Mouse (Mus musculus): Measurements from ENCODE around the gene Il10ra. TPM values are rescaled to one million over a fixed set of nuclear protein-coding genes. Genes with fewer than 3 reads are reported as not detected.

Gene Il10ra
- total RNA-seq, 2 experiments from 2014 or later = 2.6 to 2.7 TPM

DNA sequence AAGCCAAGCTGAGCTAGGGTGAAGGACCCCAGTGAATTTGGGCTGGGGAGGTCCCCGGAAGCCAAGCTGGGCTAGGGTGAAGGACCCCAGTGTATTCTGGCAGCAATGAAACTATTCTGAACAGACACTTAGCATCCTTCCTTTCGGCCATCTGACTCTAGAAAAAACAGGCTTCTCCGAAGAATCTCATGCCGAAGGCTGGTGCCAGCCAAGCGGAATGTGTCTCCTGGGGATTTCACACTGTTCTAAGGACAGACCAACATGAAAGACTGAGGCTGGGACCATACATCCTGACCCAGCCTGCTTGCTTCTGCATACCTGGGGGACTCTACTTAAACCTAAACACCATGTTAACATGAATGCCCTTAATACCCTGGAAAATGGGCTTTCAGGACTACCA lies 7.1 kb downstream of the Il10ra start:
- DNase-seq (ENCODE audit: extremely low spot score in 1 of 2, low spot score in 1 of 2) = no peak

DNA sequence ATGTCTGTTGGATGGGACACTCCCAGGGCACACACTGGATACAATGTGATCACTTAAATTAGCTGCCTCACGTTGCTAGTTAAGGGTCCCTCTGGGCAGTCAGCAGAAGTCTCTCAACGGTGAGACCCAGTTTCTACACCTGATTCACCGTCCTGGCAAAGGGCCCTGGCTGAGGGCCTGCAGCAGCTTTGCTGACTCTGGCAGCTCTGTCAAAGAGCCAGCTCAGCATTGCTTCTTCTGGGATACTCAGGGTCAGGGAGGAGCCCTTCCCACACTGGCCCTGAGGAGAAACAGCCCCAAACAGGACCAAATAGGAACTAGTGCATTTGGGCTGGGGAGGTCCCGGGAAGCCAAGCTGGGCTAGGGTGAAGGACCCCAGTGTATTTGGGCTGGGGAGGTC lies 7.5 kb downstream of the Il10ra start:
- DNase-seq (ENCODE audit: extremely low spot score in 1 of 2, low spot score in 1 of 2) = no peak

DNA sequence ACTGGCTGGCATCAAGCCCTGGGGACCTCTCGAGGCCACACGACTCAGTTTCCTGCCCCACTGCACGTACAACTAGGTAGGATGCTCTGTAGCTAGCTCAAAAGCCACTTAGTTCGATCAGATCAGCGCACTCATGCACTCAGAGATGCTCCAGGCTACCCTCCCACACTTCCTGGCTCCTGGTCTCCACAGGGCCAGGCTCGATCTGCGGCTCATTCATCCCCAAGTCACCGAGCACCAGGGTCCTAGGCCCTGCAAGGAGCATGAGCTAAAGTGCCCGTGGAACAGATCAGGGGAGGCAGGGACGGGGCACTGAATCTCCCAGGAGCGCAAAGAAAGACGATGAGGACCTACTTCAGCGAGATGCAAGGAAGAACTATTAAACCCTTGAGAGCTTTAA lies 9.9 kb downstream of the Il10ra start:
- no peak for DNase-seq (ENCODE audit: extremely low spot score in 1 of 2, low spot score in 1 of 2)

DNA sequence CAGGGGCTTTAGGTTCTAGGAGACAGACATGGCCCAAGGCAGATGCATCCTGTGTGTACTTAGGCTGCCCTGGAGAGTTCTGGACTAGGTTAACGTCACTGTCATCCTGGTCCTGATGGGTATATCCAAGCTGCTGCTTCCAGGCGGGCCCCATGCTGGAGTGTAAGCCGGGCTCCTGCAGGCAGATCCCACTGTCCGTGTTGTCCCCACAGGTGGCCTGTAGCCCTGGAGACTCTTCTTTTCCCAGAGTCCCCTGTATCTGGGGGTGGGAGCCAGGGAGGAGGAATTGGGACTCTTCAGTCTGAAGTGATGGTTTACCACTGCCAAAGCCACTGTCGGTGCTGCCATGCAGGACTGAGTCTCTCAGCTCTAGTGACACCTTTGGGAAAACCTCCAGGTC lies 13.0 kb downstream of the Il10ra start:
- DNase-seq (ENCODE audit: extremely low spot score in 1 of 2, low spot score in 1 of 2) = no peak

DNA sequence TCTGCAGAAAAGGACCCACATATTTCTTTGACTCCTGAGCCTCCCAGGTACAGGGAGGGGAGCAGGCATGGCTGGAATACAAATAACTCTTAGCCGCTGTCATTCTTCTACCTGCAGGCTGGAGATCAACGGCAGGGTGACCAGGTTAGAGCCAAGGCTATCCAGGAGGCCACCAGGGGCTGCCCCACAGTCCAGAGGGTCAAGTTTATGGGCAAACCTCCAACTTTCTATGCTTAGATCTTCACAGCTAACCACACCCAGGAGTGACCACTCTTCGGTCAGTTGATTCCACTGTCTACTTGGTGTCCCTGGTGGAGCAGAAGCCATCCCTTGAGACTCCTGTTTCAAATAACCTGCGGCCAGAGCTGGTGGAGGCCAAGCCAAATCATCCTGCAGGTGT lies 13.5 kb downstream of the Il10ra start:
- no peak for DNase-seq (ENCODE audit: extremely low spot score in 1 of 2, low spot score in 1 of 2)

DNA sequence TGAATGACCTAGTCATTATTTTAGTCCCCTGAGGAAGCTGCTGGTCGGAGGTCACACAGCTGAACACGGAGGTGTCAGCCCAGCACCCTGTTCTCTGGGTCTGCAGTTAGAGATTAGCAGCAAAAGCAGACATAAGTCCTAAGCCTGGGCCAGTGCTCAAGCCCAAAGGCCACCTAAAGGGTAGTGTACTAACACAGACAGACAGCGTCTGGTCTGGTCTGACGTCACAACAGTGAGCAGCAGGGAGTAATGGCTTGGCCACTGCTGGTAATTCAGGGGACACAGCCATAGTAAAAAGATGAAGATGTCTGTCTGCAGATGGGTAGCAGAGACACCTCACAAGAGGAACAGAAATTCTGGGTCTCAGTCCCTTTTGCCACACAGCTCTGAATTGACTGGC lies 14.3 kb downstream of the Il10ra start:
- no peak for DNase-seq (ENCODE audit: extremely low spot score in 1 of 2, low spot score in 1 of 2)

DNA sequence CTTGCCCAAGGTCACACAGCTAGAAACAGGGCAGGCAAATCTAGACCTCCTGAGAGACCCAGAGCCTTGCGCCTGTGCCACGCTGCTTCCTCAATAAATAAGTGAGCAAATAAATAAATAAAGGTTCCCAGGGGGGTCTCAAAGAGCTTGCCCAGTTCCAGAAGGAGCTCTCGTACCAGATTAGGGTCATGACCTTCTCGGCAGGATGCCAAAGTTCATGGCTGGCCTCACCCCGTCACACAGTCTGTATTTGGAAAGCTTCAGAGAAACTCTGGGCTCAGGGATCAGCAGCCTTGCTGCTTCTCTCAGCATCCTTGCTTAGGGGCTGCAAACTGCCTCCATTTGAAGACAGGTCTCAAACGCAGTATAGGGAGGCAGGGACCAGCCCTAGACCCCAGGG lies 14.9 kb downstream of the Il10ra start:
- DNase-seq (ENCODE audit: extremely low spot score in 1 of 2, low spot score in 1 of 2) = no peak

DNA sequence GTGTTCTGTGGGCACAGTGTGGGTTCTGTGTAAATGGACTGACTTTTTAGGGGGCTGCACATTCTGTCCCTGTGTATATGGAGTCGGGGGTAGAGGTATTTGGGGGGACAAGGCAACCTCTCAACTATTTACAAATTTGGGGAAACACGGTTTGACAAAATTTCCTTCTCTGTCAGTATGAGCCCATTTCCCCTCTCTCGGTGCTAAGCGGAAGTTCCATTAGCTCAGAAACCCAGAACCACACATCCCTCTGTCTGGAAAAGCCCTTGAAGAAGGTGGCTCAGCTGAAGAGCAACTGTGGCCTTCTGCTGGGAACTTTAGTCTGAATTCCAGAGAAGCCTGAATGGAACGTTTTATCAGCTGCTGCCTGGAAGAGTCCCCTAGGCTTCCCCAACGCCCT lies 16.6 kb downstream of the Il10ra start:
- DNase-seq (ENCODE audit: extremely low spot score in 1 of 2, low spot score in 1 of 2) = no peak

DNA sequence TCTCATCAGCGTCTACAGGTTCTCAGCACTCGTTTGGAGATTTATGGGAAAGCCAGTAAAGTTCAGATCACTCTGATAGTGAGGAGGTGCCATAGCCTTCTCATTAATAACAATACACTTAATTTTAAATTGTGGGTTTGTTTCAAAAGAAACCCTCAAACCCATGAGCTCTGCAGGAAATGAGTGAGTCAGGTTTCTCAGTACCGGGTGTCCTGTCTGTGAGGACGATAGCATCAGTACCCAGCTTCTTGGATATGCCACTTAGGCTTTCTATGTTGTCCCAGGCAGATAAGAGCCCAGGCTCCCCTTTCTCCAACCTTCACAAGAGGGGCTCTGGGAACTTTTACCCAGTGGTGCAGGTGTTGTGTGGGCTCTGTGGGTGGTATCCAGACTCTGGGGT lies 17.0 kb downstream of the Il10ra start:
- no peak for DNase-seq (ENCODE audit: extremely low spot score in 1 of 2, low spot score in 1 of 2)

DNA sequence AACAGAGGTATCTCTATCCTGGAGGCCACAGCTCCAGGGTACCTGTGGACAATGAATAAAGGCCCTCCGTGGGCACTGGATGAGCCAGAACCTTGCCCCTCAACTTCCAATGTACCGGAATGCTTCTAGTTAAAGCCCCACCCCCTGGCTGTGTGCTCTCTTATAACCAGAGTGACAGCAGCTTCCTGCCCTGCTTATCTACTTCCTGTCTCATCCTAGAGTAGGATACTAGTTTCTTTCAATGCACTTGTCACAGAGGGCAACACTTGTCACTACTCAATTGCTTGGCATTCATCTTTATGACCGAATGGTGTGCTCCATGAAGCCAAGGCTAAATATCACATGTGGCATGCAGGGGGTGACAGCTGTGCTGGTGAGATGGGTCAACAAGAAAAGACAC lies 17.7 kb downstream of the Il10ra start:
- no peak for DNase-seq (ENCODE audit: extremely low spot score in 1 of 2, low spot score in 1 of 2)

DNA sequence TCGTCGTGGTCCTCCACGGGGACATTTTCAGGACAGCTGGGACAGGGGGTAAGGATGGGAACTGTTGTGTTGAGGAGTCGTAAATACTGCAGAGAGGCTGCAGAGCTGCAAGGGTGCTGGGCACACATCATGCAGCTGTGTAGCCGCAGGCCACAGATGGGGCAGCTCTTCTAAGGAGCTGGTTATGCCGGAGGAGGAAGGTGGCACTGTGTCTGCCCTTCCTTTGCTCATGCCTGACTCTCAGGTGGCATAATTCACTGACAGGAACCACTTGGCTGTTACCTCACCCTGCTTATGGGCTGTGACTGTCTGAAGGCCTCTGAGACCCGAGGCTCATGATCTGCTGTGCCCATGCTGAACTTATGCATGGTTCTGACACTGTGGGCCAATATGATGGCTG lies 18.6 kb downstream of the Il10ra start:
- no peak for DNase-seq (ENCODE audit: extremely low spot score in 1 of 2, low spot score in 1 of 2)

DNA sequence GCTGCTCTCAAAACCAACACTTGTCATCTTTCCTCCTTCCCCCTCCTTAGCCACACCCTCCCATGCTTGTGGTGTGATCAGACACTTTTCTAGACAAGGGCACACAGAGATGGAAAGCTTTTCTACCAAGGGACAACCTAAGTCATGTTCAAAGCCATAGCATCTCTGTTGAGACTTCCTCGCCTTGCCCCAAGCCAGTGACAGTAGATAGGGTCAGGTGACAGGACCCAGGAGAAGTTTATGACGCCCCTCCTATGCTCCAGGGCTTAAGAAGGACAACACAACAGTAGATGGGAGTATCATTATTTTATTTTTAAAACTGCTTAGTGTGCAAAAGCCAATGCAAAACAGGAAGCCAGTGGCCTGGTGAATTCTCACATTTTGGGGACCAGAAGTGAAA lies 21.4 kb downstream of the Il10ra start:
- DNase-seq (ENCODE audit: extremely low spot score in 1 of 2, low spot score in 1 of 2) = no peak

DNA sequence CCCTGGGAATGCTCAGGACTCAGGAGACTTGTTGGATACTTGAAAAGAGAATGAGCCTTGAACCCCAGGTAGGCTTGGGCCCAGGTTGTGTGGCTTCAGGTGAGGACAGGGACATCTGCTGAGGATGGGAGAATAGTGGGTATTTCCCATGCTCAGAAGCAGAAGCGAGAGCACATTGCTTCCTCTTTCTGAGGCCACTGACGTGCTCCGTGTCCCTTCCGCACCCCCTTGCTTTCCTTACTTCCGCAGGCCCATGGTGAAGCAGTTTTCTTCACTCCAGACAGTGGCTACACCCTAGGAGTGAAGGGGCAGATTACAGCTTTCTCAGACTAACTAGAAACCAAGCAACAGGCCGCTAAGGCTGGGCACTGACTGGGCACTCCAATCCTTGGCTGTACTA lies 22.9 kb downstream of the Il10ra start:
- no peak for DNase-seq (ENCODE audit: extremely low spot score in 1 of 2, low spot score in 1 of 2)

DNA sequence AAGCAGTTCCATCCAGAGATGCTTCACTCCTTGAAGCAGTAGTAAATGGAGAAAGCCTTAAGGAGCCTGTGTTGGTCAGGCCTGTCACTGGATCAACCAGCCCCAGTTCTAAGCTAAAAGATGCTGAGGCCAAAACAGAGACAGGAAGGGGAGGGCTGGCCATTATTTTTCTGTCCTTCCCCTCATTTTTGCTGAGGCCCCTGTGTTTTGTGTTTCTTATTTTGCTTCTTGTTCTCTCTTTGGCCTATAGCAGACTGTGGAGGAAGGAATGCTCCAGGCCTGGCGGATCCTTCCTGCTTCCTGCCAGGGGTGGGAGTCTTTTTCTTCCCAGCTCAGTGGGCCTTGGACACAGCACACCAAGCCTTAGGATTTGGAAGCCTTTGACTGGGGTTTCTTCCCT lies 23.5 kb downstream of the Il10ra start:
- DNase-seq (ENCODE audit: extremely low spot score in 1 of 2, low spot score in 1 of 2) = no peak

DNA sequence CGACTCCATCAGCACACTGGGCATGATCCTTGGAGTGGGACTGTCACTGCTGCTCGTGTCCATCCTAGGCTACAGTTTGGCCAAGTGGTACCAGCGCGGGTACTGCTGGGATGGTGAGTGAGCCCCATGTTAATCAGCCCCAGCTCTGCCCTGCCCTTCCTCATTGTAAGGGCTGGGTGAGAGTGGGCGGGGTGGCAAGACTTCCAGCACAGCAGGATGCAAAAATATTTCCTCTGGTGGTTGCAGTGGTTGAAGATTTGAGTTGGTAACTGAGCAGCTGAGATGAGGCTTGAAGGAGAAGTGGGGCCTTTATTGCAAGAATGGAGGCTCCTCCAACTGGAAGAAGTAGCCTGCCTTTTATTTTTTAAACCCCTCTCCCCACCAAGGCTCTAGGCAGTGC lies 27.6 kb downstream of the Il10ra start:
- DNase-seq (ENCODE audit: extremely low spot score in 1 of 2, low spot score in 1 of 2) = no peak

DNA sequence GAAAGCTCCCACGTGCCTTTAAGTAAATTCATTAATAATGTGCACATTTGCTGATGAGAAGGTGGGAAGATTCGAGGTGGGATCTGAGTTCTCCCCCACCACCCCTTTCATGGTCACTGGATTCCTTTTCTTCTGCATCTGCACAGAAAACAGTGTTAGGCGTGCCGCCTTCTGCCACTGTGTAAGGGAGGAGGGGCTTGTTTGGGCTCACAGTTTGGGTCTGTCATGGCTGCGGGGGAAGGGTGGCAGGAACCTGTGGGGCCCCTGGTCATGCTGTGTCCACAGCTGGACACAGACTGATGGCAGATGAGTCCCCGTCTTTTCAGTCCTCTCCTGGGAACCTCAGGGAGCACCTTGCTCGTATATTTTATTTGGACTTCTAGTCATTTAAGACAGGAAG lies 32.2 kb downstream of the Il10ra start:
- DNase-seq (ENCODE audit: extremely low spot score in 1 of 2, low spot score in 1 of 2) = no peak

DNA sequence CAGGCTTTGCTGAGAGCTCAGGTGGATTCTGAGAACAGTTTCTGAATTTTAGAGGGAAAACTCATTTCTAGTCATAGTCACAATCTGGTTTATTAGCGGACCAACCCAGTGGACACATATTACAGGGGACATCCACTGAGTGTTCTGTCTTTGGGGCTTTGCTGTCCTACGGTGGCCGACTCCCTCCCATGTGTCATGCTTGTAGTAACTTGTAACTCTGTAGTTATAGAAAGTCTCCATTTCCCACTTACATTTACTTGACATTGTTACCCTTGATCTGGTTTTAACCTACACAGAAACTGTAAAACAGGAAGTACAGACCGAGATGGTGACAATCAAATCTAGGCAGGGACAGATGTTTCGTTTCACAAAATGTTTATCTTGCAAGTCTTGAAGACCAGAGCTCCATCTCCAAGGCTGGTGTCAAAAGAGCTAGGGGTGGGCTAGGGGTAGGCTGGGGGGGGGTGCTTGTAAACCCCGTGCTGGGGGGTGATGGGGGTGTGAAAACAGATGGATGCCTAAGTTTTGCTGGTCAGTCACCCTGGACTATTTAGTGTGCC lies 33.2 kb downstream of the Il10ra start:
- no peak for DNase-seq (ENCODE audit: extremely low spot score in 1 of 2, low spot score in 1 of 2)

DNA sequence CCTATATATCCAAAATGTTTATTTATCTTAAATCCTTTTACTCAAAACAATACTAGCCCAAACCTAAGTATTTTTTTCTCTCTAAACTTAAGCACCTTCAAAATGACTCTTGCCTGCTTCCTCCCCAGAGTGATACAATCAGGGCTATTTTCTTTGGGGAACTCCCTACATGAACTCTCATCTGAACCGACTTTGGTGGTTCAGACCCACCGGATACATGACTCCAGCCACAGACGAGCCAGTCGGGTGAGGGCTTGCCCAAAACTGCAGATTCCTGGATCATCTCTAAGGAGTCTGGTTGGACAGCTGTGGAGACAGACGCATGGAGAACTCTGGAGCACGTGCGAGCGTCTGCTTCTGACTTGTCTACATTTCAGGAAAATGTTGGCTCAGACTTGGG lies 39.6 kb downstream of the Il10ra start:
- no peak for DNase-seq (ENCODE audit: extremely low spot score in 1 of 2, low spot score in 1 of 2)

DNA sequence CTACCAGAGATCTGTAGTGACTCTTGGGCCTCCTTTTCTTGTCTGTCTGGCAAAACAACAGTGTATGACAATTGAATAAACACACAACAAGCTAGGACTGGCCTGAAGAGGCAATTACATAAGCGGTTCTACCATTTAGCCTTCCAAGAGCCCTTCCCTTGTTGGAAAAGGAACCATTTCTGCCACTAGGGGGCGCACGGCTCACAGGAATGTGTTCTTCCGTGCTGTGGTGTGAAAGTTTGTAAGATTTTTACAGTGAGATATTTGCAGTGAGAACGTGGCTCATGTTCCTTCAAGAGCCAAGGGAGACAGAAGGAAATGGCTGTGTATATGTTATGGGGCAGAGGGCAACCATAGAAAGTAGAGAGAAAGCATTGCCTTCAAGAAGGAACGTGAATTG lies 47.4 kb downstream of the Il10ra start:
- peak; percentile 96 to 100 for DNase-seq (ENCODE audit: extremely low spot score in 1 of 2, low spot score in 1 of 2)

DNA sequence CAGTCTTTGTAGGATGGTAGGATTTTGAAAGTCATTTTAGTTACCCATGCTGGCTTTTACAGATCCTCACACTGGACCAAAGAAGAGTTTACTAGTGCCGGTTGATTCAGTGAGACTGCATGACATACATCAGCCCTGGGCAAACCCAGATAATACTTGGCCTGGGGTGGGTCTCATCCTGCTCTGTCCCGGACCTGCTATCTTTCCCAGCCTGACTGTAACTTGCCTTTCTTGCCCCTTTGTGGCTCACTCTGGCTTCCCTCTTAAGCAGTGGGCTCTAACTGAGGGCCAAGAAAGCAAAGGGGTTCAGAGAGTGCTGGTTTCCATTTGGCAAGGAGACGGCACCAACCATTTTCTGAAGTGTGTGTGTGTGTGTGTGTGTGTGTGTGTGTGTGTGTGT lies 49.3 kb downstream of the Il10ra start:
- no peak for DNase-seq (ENCODE audit: extremely low spot score in 1 of 2, low spot score in 1 of 2)

DNA sequence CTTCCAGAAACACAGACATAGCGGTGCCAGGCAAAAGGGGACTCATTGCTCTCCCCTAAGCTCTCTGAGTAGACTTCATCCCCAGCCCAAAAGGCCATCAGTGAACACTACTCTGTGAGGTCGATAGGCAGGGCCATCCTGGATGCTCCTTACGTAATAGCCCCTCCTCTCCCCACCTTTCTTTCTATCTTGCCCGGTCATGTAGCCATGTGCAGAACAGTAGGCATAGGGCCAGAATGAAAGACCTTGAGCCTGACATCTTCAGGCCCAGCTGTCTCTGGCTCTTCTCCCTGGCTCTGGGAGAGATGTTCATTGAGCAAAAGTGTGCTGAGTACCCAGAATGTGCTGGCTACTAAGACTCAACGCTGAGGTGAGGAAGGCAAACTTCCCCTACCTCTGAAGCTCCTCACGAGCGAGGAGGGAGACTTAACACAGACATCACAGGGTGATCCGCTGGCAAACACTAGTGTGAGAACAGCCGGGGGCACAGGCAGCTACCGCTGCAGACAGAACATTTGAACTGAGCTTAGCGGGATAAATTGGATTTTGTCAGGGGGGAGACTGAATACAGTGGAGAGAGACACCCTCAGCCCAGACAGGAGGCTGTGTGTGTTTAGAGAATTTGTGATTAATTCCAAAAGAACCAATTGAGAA lies 53.3 kb downstream of the Il10ra start:
- no peak for DNase-seq (ENCODE audit: extremely low spot score in 1 of 2, low spot score in 1 of 2)

DNA sequence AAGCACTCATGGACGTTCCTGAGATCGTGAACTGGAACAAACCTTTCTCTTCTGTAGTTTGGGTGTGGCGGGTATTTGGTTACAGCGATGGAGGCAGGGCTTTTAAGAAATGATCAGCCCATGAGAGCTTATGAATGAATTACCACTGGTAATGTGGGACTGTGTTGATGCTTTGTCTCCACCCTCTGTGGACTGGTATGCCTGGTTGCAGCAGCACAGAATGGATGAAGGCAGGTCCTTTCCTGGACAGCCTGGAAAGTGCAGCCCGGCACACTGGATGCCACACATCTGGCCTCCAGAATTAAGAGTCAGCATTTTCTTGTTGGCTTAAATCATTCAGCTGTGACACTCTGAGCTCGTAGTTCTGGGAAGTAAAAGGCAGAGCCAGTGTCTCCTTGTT lies 56.9 kb downstream of the Il10ra start:
- no peak for DNase-seq (ENCODE audit: extremely low spot score in 1 of 2, low spot score in 1 of 2)
